Mouse (Mus musculus) brain, embryonic 14.5 days (tissue): ENCODE data around the gene Kbtbd12.

Experiments used
- CTCF ChIP-seq: fragments of 200-500 bp; IDR thresholded peaks from 2 replicates; pipeline ENCODE4 v1.5.1; 2012; ENCODE audit warnings: inconsistent platforms, mild to moderate bottlenecking, moderate library complexity, borderline replicate concordance; ENCODE audit not compliant: insufficient read depth, insufficient read length; ENCODE audit errors: extremely low read depth
- POLR2A ChIP-seq: fragments of 200-500 bp; IDR thresholded peaks from 2 replicates; pipeline ENCODE4 v1.6.1; 2012; ENCODE audit warnings: mild to moderate bottlenecking, inconsistent platforms, borderline replicate concordance; ENCODE audit not compliant: poor library complexity, insufficient read depth, insufficient read length, severe bottlenecking; ENCODE audit errors: extremely low read depth

DNA sequence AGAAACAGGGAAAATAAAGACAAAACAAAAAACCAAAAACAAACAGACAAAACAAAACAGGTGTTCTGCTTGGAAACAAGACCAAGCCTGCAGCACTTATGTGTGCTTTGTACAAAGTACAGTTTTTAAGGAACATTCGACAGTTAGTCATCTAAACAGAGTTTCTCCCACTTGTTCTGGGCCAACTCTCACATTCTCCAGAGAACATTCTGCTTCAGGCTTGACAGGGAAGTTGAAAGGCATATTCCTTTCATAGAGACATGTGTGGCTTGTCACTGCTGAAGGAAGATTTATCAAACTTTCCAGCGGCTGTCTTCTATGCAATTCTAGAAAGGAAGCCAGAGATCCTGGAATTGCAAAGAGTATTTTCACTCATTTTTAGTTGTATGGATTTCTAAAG, 22.4 kb downstream of the Kbtbd12 start:
- TF ChIP-seq CTCF (no peak), POLR2A (no peak)
